Mouse (Mus musculus): ENCODE measurements around the gene Hsf4. TPM values are rescaled to one million over a fixed set of nuclear protein-coding genes. Genes with fewer than 3 reads are reported as not detected.
"Not testable (repeated sequence)": the region's sequence is repeated elsewhere in the genome, so short reads cannot be mapped to it uniquely, and the experiment has no call there.

The Hsf4 gene
- 1 to 10 TPM; 6.9 to 7.9 TPM for total RNA-seq (2021)

DNA sequence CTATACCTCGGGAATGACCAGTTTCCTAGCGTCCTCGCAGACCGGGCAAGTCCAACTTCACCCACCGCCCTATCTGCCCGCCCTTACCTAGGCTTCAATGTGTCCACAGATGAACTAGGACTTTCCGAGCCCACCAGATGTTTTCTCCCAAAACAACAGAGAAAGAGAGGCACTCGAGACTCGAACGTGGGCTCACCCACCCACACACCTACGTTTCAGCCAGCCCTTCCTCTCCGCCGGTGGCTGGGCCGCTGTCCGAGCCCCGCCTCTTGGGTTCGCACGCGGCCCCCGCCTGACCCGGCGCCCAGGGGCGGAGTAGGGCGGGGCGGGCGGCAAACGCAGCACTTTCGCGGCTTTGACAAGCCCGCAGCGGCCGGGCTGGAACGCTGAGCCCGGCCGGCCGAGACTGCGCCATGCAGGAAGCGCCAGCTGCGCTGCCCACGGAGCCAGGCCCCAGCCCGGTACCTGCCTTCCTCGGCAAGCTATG, at the start of gene Hsf4:
TSS of gene Hsf4 (plus strand) at position 341 of the 487 bp plus-strand sequence.
- peak; percentile 47 to 55 for DNase-seq (ENCODE audit: low spot score in 2 of 2)
- intact Hi-C loops (cut with DNase I) = no loop called here

DNA sequence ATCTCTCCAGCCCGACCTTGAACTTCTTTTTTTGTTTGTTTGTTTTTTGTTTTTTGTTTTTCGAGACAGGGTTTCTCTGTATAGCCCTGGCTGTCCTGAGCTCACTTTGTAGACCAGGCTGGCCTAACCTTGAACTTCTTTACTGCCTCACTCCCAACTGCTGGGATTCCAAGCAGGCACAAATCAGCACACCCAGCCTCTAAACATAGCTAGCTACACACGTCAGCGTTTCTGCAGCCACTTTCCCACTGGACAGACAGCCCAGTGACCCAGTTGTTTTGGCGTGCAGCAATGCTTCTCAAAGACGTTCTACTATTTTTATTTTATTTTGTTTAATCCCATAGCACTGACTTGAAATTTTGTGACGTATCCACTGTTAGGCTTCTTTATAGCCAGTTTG, 45.8 kb upstream of the Hsf4 start:
- peak in 1 of 2 experiments; percentile 6 for DNase-seq (ENCODE audit: low spot score in 2 of 2)

DNA sequence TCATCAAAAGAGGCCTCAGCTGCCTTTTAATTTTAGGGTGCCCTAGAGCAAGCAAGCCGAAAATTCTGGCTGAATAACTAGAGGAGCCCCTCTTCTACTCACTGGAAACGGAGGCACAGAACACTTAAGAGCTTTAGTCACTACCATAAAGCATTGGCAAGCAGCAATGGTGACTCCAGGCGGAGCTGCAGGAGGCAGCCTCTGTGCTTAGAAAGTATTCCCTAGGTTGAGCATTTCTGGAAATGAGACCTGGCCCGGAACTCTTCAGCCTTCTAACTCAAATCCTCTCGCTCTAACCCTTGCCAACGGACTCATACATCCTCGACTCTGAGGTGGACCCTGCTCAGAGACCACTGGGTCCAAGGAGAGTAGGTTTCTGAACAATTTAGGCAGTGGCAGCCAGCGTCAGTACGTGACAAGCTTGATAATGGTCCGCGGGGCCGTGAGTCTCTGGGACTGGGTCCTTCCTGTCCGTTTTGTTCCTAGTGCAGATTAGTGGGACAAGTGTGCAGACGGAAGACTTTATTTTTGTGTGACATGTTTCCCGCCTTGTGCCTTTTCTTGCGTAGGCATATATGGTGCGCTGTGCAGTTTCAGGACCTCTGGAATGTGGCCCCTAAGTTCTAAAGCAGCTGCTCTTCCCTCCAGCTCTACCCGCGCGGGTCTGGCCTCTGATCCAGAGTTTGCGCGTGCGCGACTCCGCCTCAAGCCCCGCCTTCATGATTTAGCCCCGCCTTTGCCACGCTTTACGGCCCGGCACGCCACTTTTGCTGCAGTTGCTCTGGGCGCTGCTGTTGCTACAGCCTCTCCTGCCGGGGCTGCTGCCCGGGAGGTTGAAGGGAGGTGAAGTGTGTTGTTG, 45.0 kb upstream of the Hsf4 start, which contains the start of gene D230025D16Rik:
TSS of gene D230025D16Rik (plus strand) at position 733 of the 859 bp plus-strand sequence.
- intact Hi-C loops (cut with DNase I) = loop anchor here (2.0 to 5.0 kb wide), 2 partner anchors 54 to 582 kb away; partner anchors contain the start of genes Cbfb and Ciao2b
- DNase-seq (ENCODE audit: low spot score in 2 of 2) = peak; percentile 94 to 96

More for the DNA sequence above, 45.8 kb upstream of the Hsf4 start:
- intact Hi-C loops (cut with DNase I) = loop anchor here (2.0 to 5.0 kb wide), 2 partner anchors 53 to 582 kb away; partner anchors contain the start of genes Cbfb and Ciao2b

DNA sequence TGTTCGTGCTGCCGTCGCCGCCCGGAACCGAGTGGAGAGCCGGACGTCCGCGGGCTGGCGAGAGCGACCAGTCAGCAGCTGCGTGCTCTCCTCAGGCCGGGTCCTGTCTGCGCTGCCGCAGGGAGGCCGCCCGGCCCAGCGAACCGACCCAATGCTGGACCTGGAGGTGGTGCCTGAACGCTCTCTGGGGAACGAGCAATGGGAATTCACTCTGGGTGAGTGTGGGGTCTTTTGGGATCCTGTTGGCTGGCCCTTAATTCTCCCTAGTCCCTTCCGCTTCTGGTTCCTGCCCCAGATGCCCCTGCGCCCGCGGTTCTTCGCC, 44.4 kb upstream of the Hsf4 start:
- no peak for DNase-seq (ENCODE audit: low spot score in 2 of 2)
- intact Hi-C loops (cut with DNase I) = loop anchor here (2.0 kb wide), 1 partner anchor 54 kb away; the partner anchor contains the start of gene Cbfb

DNA sequence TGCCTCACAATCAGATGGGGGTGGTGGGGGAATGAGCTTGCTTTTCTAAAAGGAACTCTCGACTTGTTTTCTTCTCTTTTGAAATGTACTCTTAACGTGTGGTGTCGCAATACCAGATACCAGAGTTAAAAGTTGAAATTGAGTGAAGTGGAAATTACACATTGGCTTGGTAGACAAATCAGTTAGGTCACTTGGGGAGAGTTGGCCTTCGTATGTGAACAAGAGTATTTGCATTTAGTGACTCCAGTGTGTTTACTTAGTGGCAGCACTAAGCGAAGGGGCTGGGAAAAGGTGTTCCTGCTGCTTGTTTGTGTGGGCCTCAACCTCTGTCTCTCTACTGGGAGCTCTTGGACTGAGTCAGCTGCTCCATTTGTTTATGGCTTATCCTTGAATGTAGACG, 43.7 kb upstream of the Hsf4 start:
- no peak for DNase-seq (ENCODE audit: low spot score in 2 of 2)
- intact Hi-C loops (cut with DNase I) = loop anchor here (2.0 kb wide), 1 partner anchor 55 kb away; the partner anchor contains the start of gene Cbfb

DNA sequence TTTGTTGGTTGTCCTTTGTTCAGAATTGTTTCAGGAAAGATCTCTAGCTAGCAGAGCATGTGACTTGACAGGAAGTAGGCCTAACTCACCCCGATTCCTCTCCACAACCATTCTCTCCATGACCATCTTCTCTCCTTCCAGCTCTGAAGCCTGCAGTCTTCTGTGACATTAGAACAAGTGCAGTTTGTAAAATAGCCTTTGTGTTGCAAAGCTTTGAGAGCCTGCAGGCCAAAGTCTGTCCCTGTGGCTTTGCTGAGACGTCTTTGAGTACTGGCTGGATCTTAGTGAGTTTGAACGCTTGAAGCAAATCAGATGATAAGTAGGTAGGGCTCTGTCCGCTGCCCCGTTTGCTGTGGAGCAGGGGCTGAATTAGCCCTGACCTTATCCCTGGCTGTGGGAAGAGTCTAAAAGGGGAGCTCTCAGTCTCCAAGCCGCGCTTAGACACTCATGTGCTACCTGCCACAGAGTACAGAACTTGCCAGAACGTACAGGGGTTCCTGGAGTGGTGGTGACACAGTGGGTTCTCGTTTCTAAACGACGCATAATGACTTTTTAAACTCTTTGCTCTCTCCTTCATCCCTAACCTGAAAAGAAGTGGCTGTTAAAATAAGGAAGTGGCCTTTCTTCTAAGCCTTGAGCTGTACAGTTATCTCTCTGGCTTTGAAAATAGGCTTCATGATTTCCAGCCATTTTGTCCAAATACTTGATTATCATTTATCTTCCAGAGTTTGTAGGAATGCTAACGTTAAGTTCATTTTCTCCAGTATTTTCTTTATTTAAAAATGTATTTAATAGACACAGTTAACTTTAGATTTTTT, 37.9 kb upstream of the Hsf4 start:
- intact Hi-C loops (cut with DNase I) = no loop called here
- no peak for DNase-seq (ENCODE audit: low spot score in 2 of 2)

DNA sequence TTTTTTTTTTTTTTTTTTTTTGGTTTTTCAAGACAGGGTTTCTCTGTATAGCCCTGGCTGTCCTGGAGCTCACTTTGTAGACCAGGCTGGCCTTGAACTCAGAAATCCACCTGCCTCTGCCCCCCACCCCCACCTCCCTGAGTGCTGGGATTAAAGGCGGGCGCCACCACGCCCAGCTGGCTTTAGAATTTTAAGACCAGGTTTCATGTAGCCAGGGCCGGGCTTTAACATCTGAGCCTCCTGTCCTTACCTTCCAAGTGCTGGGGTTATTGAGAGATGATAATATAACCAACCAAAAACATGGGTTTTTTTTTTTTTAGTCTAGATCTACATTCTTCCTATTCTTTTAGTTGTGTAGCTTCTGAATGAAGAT, 37.3 kb upstream of the Hsf4 start:
- intact Hi-C loops (cut with DNase I); DNase-seq (ENCODE audit: low spot score in 2 of 2): not testable (repeated sequence)

DNA sequence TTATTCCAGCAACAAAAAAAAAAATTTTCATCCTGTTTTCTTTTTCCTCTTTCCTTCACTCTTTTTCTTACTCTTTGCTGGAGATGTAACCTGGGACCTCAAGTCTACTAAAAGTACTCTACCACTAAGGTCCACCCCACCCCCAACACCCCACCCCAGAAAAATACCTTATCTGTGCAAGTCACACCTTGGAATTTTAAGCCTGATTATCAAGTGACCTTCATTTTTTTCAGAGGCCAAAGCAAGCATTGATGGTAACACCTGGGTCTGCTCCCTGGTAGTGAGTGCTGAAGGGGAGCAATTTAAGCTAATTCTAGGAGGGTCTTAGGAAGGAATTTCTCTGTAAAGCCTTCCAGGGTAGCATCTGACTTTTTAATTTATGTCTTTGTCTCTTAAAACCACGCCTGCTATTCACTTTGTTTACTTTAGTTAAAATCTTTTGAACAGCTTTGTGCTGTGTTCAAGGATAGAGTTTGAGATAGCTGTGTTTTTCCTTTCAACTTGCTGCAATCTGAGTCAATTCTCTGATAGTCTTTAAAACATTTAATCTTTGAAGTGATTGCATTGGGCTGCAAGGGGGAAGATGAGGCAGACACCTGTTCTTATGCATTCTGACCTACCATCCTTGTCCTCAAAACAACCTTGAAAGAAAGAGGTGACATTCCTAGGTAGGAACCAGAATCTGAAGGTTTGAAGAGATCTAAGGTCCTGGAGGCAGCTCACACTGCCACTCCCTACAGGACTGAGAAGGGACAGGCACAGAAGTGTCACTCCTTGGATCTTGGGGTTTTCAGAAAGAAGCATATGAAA, 36.3 kb upstream of the Hsf4 start:
- intact Hi-C loops (cut with DNase I) = no loop called here
- DNase-seq (ENCODE audit: low spot score in 2 of 2) = no peak

DNA sequence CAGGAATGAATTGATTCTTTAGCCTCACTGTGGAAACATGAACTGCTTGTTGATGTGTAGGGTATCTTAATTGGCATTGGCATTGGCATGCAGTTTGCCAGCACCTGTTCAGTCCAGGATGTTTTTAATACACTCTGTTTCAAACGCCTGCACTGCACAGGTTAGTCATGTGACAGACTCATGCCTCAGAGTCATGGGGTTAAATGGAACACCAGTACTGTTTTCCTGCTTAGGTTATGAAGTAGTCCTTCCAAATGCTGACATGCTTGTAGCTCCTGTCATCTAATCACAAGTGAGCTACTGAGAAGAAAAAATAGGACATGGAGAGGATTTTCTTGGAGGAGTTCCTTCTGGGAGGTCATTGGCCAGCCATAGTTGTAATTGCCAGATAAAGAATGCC, 34.4 kb upstream of the Hsf4 start:
- intact Hi-C loops (cut with DNase I) = no loop called here
- DNase-seq (ENCODE audit: low spot score in 2 of 2) = no peak

DNA sequence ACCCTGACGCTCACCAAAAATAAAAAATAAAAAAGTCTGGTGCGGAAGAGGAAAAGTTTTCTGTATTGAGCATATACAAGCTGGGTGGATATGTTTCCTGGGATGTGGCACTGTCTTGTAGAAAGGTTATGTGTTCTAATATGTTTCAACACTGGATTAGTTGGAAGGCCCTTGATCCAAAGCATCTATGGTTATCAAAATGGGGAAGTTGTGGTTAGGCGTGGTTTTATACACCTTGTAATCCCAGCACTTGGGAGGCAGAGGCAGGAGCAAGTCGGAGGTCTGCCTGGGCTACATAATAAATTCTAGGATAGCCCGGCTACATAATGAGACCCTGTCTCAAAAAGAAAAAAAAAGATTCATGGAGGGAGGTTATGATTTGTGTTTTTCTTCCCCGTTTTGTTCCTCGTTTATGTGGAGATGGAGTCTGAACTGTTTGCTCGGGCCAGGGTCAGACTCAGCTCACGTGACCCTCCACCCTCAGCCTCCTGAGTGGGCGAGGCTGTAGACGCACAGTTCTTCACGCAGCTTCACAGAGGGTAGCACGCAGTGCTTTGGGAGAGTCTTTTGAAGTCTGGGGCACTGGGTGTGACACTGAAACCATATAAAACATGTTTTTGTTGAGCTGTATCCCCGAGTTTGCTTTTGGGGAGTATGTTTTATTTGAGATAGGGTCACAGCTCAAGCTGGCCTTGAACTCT, 32.0 kb upstream of the Hsf4 start:
- intact Hi-C loops (cut with DNase I) = no loop called here

DNA sequence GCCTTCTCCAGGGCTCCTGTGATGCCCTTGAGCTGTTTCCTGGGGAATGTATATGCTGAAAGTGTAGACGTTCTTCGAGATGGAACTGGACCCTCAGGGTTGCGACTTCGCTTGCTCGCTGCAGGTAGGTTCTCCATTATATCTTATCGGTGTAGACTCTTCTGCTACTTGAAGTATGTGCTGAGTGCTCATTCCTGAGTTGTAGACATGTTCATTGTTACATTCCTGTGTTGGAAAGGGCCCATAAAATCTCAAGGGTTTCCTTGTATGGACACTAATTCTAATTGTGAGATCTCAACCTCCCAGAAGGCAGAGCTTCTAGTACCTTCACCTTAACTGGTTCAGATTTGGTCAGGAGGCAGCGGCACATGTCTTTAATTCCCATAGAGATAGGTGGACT, 28.6 kb upstream of the Hsf4 start:
- no peak for DNase-seq (ENCODE audit: low spot score in 2 of 2)
- intact Hi-C loops (cut with DNase I) = no loop called here

More for the DNA sequence above, 32.0 kb upstream of the Hsf4 start:
- DNase-seq (ENCODE audit: low spot score in 2 of 2) = no peak

DNA sequence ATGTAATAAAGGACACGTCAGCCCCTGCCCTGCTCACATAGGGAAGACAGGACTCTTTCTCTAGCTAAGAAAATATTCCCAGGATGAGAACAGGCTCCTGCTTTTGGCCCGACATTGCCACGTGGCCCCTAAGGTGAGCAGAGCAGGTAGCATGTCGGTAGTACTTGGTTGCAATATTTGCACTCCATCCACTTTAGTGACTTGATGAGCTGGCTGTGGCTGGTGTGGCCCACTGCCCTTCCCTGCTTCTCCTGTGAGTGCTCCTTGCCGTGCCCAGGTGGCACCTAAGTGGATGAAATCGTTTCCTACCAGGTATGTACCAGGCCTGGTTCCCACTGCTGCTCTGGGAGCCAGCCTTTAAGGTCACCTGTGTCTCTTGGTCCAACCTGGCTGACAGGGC, 17.6 kb upstream of the Hsf4 start:
- intact Hi-C loops (cut with DNase I) = no loop called here
- no peak for DNase-seq (ENCODE audit: low spot score in 2 of 2)

DNA sequence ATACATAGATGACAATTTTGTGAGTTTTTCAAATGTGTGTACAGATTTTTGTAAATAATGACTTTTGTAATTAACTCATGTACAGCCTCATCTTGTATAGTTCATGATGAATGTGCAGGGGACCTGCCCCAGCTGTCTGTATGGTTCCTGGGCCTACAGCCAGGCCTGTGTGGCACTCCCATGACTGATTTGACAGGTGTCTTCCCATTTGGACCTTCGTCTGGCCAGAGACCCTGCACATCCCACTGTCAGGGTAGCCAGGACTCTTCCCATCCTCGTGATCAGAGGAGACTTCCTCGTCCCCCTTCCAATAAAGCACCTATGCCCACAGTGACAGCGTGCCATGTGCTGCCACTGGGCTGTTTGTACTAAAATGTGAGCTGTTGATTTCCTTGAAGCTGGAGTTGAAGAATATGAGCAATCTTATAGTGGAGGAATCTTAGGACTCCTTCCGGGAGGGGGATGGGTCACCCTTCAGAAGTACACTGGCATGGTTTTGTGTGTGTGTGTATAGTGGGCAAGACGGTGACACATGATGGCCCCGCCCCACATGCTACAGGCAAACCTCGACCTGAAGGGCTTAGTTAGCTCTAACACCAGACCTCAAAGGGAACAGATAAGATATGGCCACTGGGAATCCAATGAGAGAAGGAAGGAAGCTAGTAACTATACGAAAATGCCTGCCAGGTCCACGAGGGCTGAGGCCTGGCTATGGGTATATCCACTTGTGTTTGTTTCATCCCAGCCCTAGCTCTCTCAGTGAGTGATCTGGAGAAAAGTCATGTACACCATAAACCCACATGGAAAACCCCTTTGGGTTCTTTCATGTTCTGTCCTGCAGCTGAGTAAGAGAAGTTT, 16.7 kb upstream of the Hsf4 start:
- no peak for DNase-seq (ENCODE audit: low spot score in 2 of 2)
- intact Hi-C loops (cut with DNase I) = no loop called here

DNA sequence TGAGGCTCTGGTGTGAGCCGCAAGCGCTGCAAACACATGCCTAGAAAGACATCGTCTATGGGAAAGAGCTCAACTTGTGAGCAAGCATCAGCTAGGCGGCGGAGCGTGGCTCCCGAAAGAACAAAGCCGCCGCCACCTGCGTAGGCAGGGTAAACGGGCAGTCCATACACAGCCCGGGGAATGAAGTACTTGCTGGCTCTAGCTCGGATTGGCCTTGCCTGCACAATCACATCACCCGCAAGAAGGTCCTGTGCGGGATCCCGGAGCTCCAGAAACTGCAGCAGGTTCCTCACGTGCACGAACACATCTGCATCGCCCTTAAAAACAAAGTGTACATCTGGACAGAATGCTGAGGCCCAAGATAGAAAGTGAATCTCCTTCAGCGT, 15.8 kb upstream of the Hsf4 start:
- DNase-seq (ENCODE audit: low spot score in 2 of 2) = no peak
- intact Hi-C loops (cut with DNase I) = no loop called here

DNA sequence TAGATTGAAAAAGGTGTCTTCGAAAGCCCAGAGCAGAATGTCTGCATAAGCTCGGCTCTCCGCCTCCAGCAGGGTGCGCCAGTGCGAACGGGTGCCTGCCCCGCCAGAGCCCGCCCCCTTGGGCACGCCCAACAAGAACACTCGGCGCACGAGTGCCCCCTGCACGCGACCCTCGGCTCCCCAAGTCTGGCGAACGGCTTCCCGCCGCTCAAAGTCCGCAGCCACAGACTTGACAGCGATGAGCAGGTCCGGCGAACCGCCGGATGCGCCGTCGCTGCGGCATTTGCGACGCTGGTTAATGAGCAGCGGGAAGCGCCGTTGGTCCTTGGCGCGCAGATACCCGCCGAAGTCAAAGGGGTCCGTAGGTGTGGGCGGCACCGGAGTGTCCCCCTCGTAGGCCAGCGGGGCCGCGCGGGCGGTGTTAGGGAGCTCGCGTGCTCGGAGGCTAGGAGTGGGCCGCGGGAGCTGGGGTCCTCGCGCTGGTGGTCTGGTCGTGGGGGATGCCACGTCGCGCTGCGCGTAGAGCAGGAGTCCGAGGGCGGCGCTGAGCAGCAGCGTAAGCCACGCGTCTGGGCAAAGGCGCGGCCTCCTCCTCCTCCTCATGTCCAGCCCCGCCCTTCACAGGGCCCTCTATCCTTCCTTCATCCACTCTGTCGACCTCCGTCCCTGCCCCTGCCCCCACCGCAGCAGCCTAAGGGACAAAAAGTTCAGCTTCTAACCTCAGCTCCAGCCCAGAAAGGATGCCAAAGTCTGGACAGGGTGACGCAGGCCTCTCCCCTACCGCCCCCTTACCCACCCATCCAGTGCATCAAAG, 15.2 kb upstream of the Hsf4 start:
- DNase-seq (ENCODE audit: low spot score in 2 of 2) = peak; percentile 88 to 90
- intact Hi-C loops (cut with DNase I) = no loop called here

DNA sequence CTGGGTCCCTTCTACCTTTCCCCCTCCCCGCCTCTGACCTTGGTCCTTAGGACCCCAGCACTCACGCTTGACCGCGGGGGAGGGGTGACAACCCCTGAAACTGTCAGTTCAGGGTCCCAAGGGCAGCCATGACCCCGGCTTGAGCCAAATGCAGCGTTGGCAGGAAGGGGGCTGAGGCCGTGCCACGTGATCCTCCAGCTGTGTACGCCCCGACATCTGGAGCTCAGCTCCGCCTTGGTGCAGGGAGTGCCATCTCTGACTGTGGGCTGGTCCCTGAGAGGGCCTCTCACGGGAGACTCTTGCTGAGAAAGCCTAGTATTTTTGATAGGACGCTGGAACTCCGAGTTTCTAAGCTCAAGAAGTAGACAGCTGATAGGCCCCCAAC, 14.6 kb upstream of the Hsf4 start, which contains the start of gene B3gnt9:
TSS of gene B3gnt9 (minus strand) at position 188 of the 385 bp plus-strand sequence.
- intact Hi-C loops (cut with DNase I) = no loop called here
- peak in 1 of 2 experiments; percentile 39 for DNase-seq (ENCODE audit: low spot score in 2 of 2)

Measured in left cerebral cortex, postnatal 25 days (tissue).